Mouse (Mus musculus) macrophage (primary cell): ENCODE results near the gene Ivns1abp. TPM values are rescaled to one million over a fixed set of nuclear protein-coding genes. Genes with fewer than 3 reads are reported as not detected.
"Not testable (repeated sequence)": the region's sequence is repeated elsewhere in the genome, so short reads cannot be mapped to it uniquely, and the experiment has no call there.

Experiments
- H3K27ac ChIP-seq: fragments of 350-480 bp; formaldehyde crosslinking; 2 replicates; pipeline ENCODE4 v1.9.0; 2021
- H3K36me3 ChIP-seq: fragments of 350-480 bp; formaldehyde crosslinking; 2 replicates; pipeline ENCODE4 v1.9.0; 2021; ENCODE audit errors: inconsistent target
- H3K4me3 ChIP-seq: fragments of 350-480 bp; formaldehyde crosslinking; 2 replicates; pipeline ENCODE4 v1.9.0; 2021; ENCODE audit errors: inconsistent target
- H3K79me2 ChIP-seq: fragments of 350-480 bp; formaldehyde crosslinking; 2 replicates; pipeline ENCODE4 v1.9.0; 2021; ENCODE audit errors: inconsistent target
- WGBS: methylation state at CpG from one replicate; pipeline ENCODE4 v1.1.7; 2026; ENCODE audit warnings: inconsistent platforms; ENCODE audit not compliant: missing documents; 5-methylcytosine and 5-hydroxymethylcytosine counted together
- polyA plus RNA-seq: library from polyadenylated mRNA; stranded (reverse); fragments of 250-400 nt; gene quantifications from 3 replicates; pipeline ENCODE4 v1.2.4, GENCODE M21; 2018; ENCODE audit warnings: inconsistent platforms

Ivns1abp gene
- polyA plus RNA-seq, 1 experiment from 2014 or later = 48.2 TPM

GRCm38 (mm10) chr1:151348293-151348692 is 4.0 kb downstream of the Ivns1abp start:
- H3K27ac ChIP-seq, H3K4me3 ChIP-seq: not testable (repeated sequence)
- WGBS = 75% methylated on average over 4 of the region's 4 CpGs
- H3K79me2 ChIP-seq = peaks cover 57% of the 10 kb centered on the region
- peaks cover 21% of the 10 kb centered on the region; the same call in 1 of the 2 replicates for H3K36me3 ChIP-seq

- H3K79me2 ChIP-seq = peaks cover 30% of the 10 kb centered on the region
- H3K4me3 ChIP-seq = no peak overlapping the region
- H3K27ac ChIP-seq = no peak overlapping the region
- 85% methylated on average over 2 of the region's 2 CpGs for whole genome bisulfite sequencing
- H3K36me3 ChIP-seq = peaks cover 59% of the 10 kb centered on the region
Measured at GRCm38 (mm10) chr1:151352911-151353310, 8.6 kb downstream of the Ivns1abp start.

- no peak overlapping the region for H3K27ac ChIP-seq
- peaks cover 88% of the 10 kb centered on the region for H3K36me3 ChIP-seq
- no peak overlapping the region for H3K4me3 ChIP-seq
- WGBS = 92% methylated on average over 5 of the region's 5 CpGs
- H3K79me2 ChIP-seq = no peaks in the 10 kb centered on the region; the same call in 1 of the 2 replicates
Measured at GRCm38 (mm10) chr1:151355994-151356393, 11.7 kb downstream of the Ivns1abp start.

GRCm38 (mm10) chr1:151359374-151359773 is 15.1 kb downstream of the Ivns1abp start:
- Histone ChIP-seq H3K79me2 (no peaks in the 10 kb centered on the region), H3K27ac (no peak overlapping the region), H3K4me3 (no peak overlapping the region), H3K36me3 (peaks cover 90% of the 10 kb centered on the region)
- WGBS = 98% methylated on average over 3 of the region's 3 CpGs

- Histone ChIP-seq H3K4me3 (no peak overlapping the region), H3K27ac (no peak overlapping the region), H3K36me3 (peaks cover 53% of the 10 kb centered on the region), H3K79me2 (no peaks in the 10 kb centered on the region)
- 96% methylated on average over 8 of the region's 8 CpGs for WGBS
Measured at GRCm38 (mm10) chr1:151366944-151367605, 22.8 kb downstream of the Ivns1abp start.

GRCm38 (mm10) chr1:151367721-151368324 is 23.5 kb downstream of the Ivns1abp start:
- Histone ChIP-seq H3K4me3 (no peak overlapping the region), H3K27ac (no peak overlapping the region), H3K79me2 (no peaks in the 10 kb centered on the region), H3K36me3 (peaks cover 46% of the 10 kb centered on the region)
- 95% methylated on average over 5 of the region's 5 CpGs for WGBS

GRCm38 (mm10) chr1:151368444-151368843 is 24.2 kb downstream of the Ivns1abp start:
- WGBS = 100% methylated on average over 2 of the region's 3 CpGs
- H3K36me3 ChIP-seq = peaks cover 40% of the 10 kb centered on the region; the same call in 1 of the 2 replicates
- no peak overlapping the region for H3K27ac ChIP-seq
- no peak overlapping the region for H3K4me3 ChIP-seq
- H3K79me2 ChIP-seq = no peaks in the 10 kb centered on the region

- Histone ChIP-seq H3K4me3 (no peak overlapping the region), H3K36me3 (peaks cover 29% of the 10 kb centered on the region; the same call in 1 of the 2 replicates), H3K79me2 (no peaks in the 10 kb centered on the region), H3K27ac (no peak overlapping the region)
- WGBS = 90% methylated on average over 3 of the region's 3 CpGs
Measured at GRCm38 (mm10) chr1:151370573-151370972, 26.3 kb downstream of the Ivns1abp start.

GRCm38 (mm10) chr1:151371543-151371942 is 27.3 kb downstream of the Ivns1abp start:
- H3K79me2 ChIP-seq = no peaks in the 10 kb centered on the region
- 82% methylated on average over 5 of the region's 5 CpGs for WGBS
- peaks cover 23% of the 10 kb centered on the region; the same call in 1 of the 2 replicates for H3K36me3 ChIP-seq
- no peak overlapping the region for H3K4me3 ChIP-seq
- H3K27ac ChIP-seq = no peak overlapping the region

GRCm38 (mm10) chr1:151372823-151373222 is 28.5 kb downstream of the Ivns1abp start:
- Histone ChIP-seq H3K79me2 (no peaks in the 10 kb centered on the region), H3K27ac (no peak overlapping the region), H3K4me3 (no peak overlapping the region), H3K36me3 (peaks cover 20% of the 10 kb centered on the region; the same call in 1 of the 2 replicates)
- WGBS = 100% methylated on average over 1 of the region's 1 CpGs

GRCm38 (mm10) chr1:151377353-151377752 is 33.1 kb downstream of the Ivns1abp start:
- Histone ChIP-seq H3K27ac (no peak overlapping the region), H3K4me3 (no peak overlapping the region), H3K79me2 (no peaks in the 10 kb centered on the region), H3K36me3 (no peaks in the 10 kb centered on the region)
- 90% methylated on average over 3 of the region's 3 CpGs for WGBS

- H3K36me3 ChIP-seq = peaks cover 30% of the 10 kb centered on the region
- no peak overlapping the region for H3K27ac ChIP-seq
- WGBS = 100% methylated on average over 1 of the region's 1 CpGs
- no peak overlapping the region for H3K4me3 ChIP-seq
- no peaks in the 10 kb centered on the region for H3K79me2 ChIP-seq
Measured at GRCm38 (mm10) chr1:151390029-151390428, 45.8 kb downstream of the Ivns1abp start.

GRCm38 (mm10) chr1:151409827-151410226 is 65.5 kb downstream of the Ivns1abp start:
- Histone ChIP-seq H3K36me3 (peaks cover 30% of the 10 kb centered on the region), H3K79me2 (no peaks in the 10 kb centered on the region), H3K27ac (no peak overlapping the region), H3K4me3 (no peak overlapping the region)
- 92% methylated on average over 3 of the region's 3 CpGs for WGBS
